Comparison of ENCODE assay signal across 8 mouse cellular contexts in the genomic region with DNA sequence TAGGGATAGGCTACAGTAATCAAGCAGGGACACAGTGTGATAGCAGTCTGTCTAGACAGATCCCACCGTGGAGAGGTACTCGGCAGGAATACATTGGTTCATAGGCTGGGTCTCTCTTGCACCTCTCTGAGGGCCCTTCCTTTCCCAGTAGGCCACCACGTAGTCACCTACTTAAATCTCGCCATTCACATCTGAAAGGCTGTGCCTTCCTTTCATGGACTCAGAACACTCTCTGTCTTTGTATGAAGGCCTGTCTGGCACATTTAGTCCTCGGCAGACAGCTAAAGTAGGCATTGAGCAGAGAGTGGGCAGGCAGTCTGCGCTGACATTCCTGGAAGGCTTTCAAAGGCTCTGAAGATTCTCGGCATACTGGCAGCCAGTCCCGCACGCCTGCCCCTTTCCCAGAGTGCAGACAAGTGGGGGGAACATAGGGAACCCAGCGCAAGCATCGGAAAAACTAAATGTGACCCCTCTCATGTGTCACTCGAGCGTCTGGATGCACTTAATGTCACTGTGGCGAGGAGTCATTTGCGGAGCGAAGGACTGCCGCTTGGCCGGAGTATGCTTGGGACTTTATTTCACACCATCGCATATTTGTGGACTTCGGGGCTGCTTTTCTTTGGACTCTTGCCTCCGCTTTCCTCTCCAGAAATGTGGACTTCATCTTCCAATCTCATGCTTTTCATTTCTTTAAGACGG.
DNase-seq lines count a peak whose midpoint lies in the region; ATAC-seq and TF ChIP-seq lines count a peak whose summit lies in the region.

No protein-coding gene starts in this region.

- no peaks in the 10 kb centered on the region for H3K27me3 ChIP-seq in midbrain, embryonic 12.5 days
- H3K27me3 ChIP-seq in midbrain, embryonic 10.5 days (ENCODE audit: low read depth, poor library complexity, severe bottlenecking) = no peaks in the 10 kb centered on the region
- no peaks in the 10 kb centered on the region for H3K27me3 ChIP-seq in forebrain, embryonic 16.5 days (replicated peaks; ENCODE audit: control insufficient read depth, insufficient read depth, low read length)
- H3K27me3 ChIP-seq in hindbrain, embryonic 14.5 days (ENCODE audit: control insufficient read depth, insufficient read depth, low read length) = no peaks in the 10 kb centered on the region
- H3K27me3 ChIP-seq in midbrain, postnatal 0 days (ENCODE audit: insufficient read depth, low read length) = no peaks in the 10 kb centered on the region

- TF ChIP-seq CTCF in midbrain, postnatal 0 days (IDR thresholded peaks at IDR 0.05) = no peak

- WGBS in midbrain, embryonic 12.5 days = 75% methylated on average over 22 of the region's 22 CpGs
- 85% methylated on average over 22 of the region's 22 CpGs for WGBS in midbrain, embryonic 10.5 days
- WGBS in forebrain, embryonic 16.5 days = 21% methylated on average over 22 of the region's 22 CpGs
- 58% methylated on average over 22 of the region's 22 CpGs for WGBS in hindbrain, embryonic 14.5 days
- 68% methylated on average over 22 of the region's 22 CpGs for WGBS in midbrain, postnatal 0 days

- no peak overlapping the region for H3K4me3 ChIP-seq in midbrain, embryonic 12.5 days
- H3K4me3 ChIP-seq in midbrain, embryonic 10.5 days = no peak overlapping the region
- peak overlapping the region; percentile 10; the same call in 1 of the 2 replicates for H3K4me3 ChIP-seq in forebrain, embryonic 16.5 days (replicated peaks; ENCODE audit: low read length)
- H3K4me3 ChIP-seq in hindbrain, embryonic 14.5 days (replicated peaks; ENCODE audit: low read length) = no peak overlapping the region
- no peak overlapping the region for H3K4me3 ChIP-seq in midbrain, postnatal 0 days (ENCODE audit: low read depth, low read length)

- H3K4me2 ChIP-seq in midbrain, embryonic 12.5 days (replicated peaks) = no peak overlapping the region
- peak overlapping the region; percentile 43 for H3K4me2 ChIP-seq in forebrain, embryonic 16.5 days (ENCODE audit: low read length)
- H3K4me2 ChIP-seq in hindbrain, embryonic 14.5 days (replicated peaks) = peak overlapping the region; percentile 19; the same call in 1 of the 2 replicates
- peak overlapping the region; percentile 15; the same call in 1 of the 2 replicates for H3K4me2 ChIP-seq in midbrain, postnatal 0 days (ENCODE audit: low read depth, low read length, poor library complexity, severe bottlenecking)

- peak overlapping the region; percentile 31; the same call in 1 of the 2 replicates for H3K27ac ChIP-seq in midbrain, embryonic 12.5 days (replicated peaks)
- no peak overlapping the region for H3K27ac ChIP-seq in midbrain, embryonic 10.5 days (replicated peaks)
- peak overlapping the region; percentile 93 for H3K27ac ChIP-seq in forebrain, embryonic 16.5 days (ENCODE audit: low read length)
- H3K27ac ChIP-seq in hindbrain, embryonic 14.5 days = peak overlapping the region; percentile 67
- peak overlapping the region; percentile 26; the same call in 1 of the 2 replicates for H3K27ac ChIP-seq in midbrain, postnatal 0 days (ENCODE audit: low read depth, low read length)

- H3K4me1 ChIP-seq in midbrain, embryonic 12.5 days = peaks cover 5% of the 10 kb centered on the region; the same call in 1 of the 2 replicates
- H3K4me1 ChIP-seq in midbrain, embryonic 10.5 days = peaks cover 19% of the 10 kb centered on the region
- peaks cover 28% of the 10 kb centered on the region for H3K4me1 ChIP-seq in forebrain, embryonic 16.5 days (replicated peaks; ENCODE audit: control insufficient read depth, insufficient read depth, low read length)
- H3K4me1 ChIP-seq in hindbrain, embryonic 14.5 days (replicated peaks; ENCODE audit: control insufficient read depth, insufficient read depth, low read length) = 0 out of 2 replicates have a peak, but pooled peaks cover 7% of the 10 kb centered on the region
- H3K4me1 ChIP-seq in midbrain, postnatal 0 days (ENCODE audit: insufficient read depth, low read length) = no peaks in the 10 kb centered on the region

- peak; percentile 69 for ATAC-seq in midbrain, embryonic 12.5 days (ENCODE audit: low FRiP score, low read depth)
- peak; percentile 89 for ATAC-seq in forebrain, embryonic 16.5 days
- ATAC-seq in hindbrain, embryonic 14.5 days (ENCODE audit: low FRiP score) = peak; percentile 84; the same call in 1 of the 2 replicates
- ATAC-seq in midbrain, postnatal 0 days (ENCODE audit: low FRiP score) = peak; percentile 64

- no peak for DNase-seq in midbrain, embryonic 10.5 days (ENCODE audit: low spot score)
- peak; percentile 48 for DNase-seq in hindbrain, embryonic 14.5 days (ENCODE audit: low spot score)
- peak; percentile 54 to 84 for DNase-seq in layer of hippocampus, postnatal 14 days (ENCODE audit: low spot score in 2 of 2)
- DNase-seq in midbrain, postnatal 0 days (ENCODE audit: low spot score) = peak; percentile 89
- no peak for DNase-seq in spleen, adult 18-20 months
- DNase-seq in urinary bladder, postnatal 36 days (ENCODE audit: low spot score in 2 of 2) = no peak

- no peaks in the 10 kb centered on the region for H3K9me3 ChIP-seq in midbrain, embryonic 12.5 days
- no peaks in the 10 kb centered on the region for H3K9me3 ChIP-seq in midbrain, embryonic 10.5 days (replicated peaks)
- no peaks in the 10 kb centered on the region for H3K9me3 ChIP-seq in forebrain, embryonic 16.5 days (ENCODE audit: control insufficient read depth, low read length)
- no peaks in the 10 kb centered on the region for H3K9me3 ChIP-seq in hindbrain, embryonic 14.5 days (ENCODE audit: control insufficient read depth, low read length)
- H3K9me3 ChIP-seq in midbrain, postnatal 0 days (ENCODE audit: low read length) = no peaks in the 10 kb centered on the region

- H3K36me3 ChIP-seq in midbrain, embryonic 12.5 days = peaks cover 15% of the 10 kb centered on the region
- peaks cover 66% of the 10 kb centered on the region for H3K36me3 ChIP-seq in midbrain, embryonic 10.5 days
- no peaks in the 10 kb centered on the region for H3K36me3 ChIP-seq in forebrain, embryonic 16.5 days (ENCODE audit: control insufficient read depth, insufficient read depth)
- H3K36me3 ChIP-seq in hindbrain, embryonic 14.5 days (replicated peaks; ENCODE audit: control insufficient read depth, insufficient read depth) = 0 out of 2 replicates have a peak, but pooled peaks cover 5% of the 10 kb centered on the region
- H3K36me3 ChIP-seq in midbrain, postnatal 0 days (ENCODE audit: insufficient read depth, low read length) = no peaks in the 10 kb centered on the region

- no peak overlapping the region for H3K9ac ChIP-seq in midbrain, embryonic 12.5 days (replicated peaks)
- H3K9ac ChIP-seq in forebrain, embryonic 16.5 days (replicated peaks; ENCODE audit: low read depth, low read length) = peak overlapping the region; percentile 30
- H3K9ac ChIP-seq in hindbrain, embryonic 14.5 days = no peak overlapping the region
- no peak overlapping the region for H3K9ac ChIP-seq in midbrain, postnatal 0 days (replicated peaks; ENCODE audit: low read length, poor library complexity, severe bottlenecking)

Comparison
In these comparisons a context has a peak if more than half of its experiments do, and no peak if none do; other contexts are left out.
1. DNase-seq: peak in hindbrain, embryonic 14.5 days (single experiment), layer of hippocampus, postnatal 14 days (2 of 2) and midbrain, postnatal 0 days (single experiment); none in midbrain, embryonic 10.5 days (single experiment), spleen, adult 18-20 months (0 of 2) and urinary bladder, postnatal 36 days (0 of 2).
2. Peak in every context shown above with its lines, with median percentiles within 50 percentile points of each other: ATAC-seq.